Mouse (Mus musculus) kidney, adult 2 months (tissue): ENCODE measurements around the gene Irf2. TPM values are rescaled to one million over a fixed set of nuclear protein-coding genes. Genes with fewer than 3 reads are reported as not detected.

Experiments used
- DNase-seq: peaks from one replicate; pipeline ENCODE4 v3.0.0; 2021
- H3K27ac ChIP-seq: fragments of 200-500 bp; 2 replicates; pipeline ENCODE4 v1.5.1; 2012; ENCODE audit warnings: low read depth, low read length, control low read depth, inconsistent platforms; ENCODE audit not compliant: insufficient read depth
- H3K27me3 ChIP-seq: fragments of 200-500 bp; replicated peaks from 2 replicates; pipeline ENCODE4 v1.6.1; 2012; ENCODE audit warnings: mild to moderate bottlenecking, moderate library complexity, low read length, inconsistent platforms; ENCODE audit not compliant: control insufficient read depth, insufficient read depth
- H3K36me3 ChIP-seq: fragments of 200-500 bp; 2 replicates; pipeline ENCODE4 v1.6.1; 2012; ENCODE audit warnings: mild to moderate bottlenecking, moderate library complexity, low read length, inconsistent platforms; ENCODE audit not compliant: control insufficient read depth, insufficient read depth
- H3K4me1 ChIP-seq: fragments of 200-500 bp; 2 replicates; pipeline ENCODE4 v1.6.1; 2011; ENCODE audit warnings: low read length; ENCODE audit not compliant: control insufficient read depth, insufficient read depth
- H3K4me3 ChIP-seq: fragments of 200-500 bp; 2 replicates; pipeline ENCODE4 v1.5.1; 2011; ENCODE audit warnings: mild to moderate bottlenecking, low read depth, low read length, control low read depth; ENCODE audit not compliant: insufficient read depth
- CTCF ChIP-seq: fragments of 200-500 bp; conservative IDR thresholded peaks from 2 replicates; pipeline ENCODE4 v1.5.1; 2011; ENCODE audit warnings: low read depth, mild to moderate bottlenecking, control low read depth, low read length, moderate library complexity, mixed read lengths; ENCODE audit not compliant: insufficient read depth, insufficient read length
- POLR2A ChIP-seq: fragments of 200-500 bp; IDR thresholded peaks from one replicate; pipeline ENCODE4 v1.6.1; 2011; ENCODE audit warnings: low read depth, low read length, control low read depth
- WGBS: fragments of 180-500 bp; shearing (Covaris S2); methylation state at CpG from one replicate; pipeline ENCODE4 v1.1.7; 2018; 5-methylcytosine and 5-hydroxymethylcytosine counted together
- polyA plus RNA-seq: library from polyadenylated mRNA; depleted of rRNA; stranded (reverse); fragments of >200 nt; gene quantifications from 2 replicates; pipeline ENCODE4 v1.2.3, GENCODE M21; 2012; rRNA removed

Gene Irf2
- polyA plus RNA-seq, result 9.2 and 12.6 TPM in 2 replicates

DNA sequence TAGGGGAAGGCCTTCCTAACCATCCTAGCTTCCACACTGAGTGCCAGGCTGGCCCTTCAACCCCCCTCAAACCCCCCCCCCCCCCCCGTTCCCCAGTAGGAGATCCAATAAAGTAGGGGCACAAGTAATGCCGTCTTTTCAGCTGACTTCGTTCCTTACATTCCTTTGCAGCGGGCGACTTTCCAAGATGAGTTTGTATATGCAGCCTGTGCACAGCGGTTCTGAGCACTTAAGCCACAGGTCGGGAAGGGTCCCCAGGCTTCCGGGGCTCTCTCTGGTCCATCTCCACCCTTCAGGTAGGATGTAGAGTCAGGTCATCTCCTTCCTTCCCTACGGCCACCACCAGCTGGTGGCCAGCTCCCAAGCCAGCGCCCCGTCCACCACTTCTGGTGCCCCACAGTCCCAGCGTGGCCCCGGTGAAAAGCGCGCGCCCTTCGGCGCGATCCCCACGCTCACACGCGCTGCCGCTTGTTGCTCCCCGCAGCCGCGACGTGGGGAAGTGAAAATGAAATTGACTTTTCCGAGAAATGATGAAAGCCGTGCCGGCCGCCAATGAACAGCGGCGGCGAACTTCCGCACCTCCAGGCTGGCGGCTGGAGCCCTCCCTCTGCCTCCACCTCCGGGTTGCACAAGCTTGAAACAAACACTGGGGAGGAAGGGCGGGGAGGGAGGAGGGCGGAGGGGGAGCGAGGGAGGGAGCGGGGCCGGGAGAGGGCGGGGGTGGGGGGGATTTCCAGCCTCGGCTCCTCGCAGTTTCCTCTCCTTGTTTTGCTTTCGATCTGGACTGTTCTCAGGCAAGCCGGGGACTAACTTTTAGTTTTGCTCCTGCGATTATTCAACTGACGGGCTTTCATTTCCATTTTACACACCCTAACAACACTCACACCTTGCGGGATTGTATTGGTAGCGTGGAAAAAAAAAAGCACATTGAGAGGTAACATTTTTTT, at the start of gene Irf2:
TSS of gene Irf2 (plus strand) at position 730 of the 947 bp plus-strand sequence.
- peak within 1 kb of the TSS; percentile 85 for H3K4me3 ChIP-seq
- no peaks in the 10 kb centered on the region for H3K36me3 ChIP-seq
- TF ChIP-seq POLR2A (peak; percentile 41), CTCF (no peak)
- H3K27ac ChIP-seq, result peak within 1 kb of the TSS; percentile 98
- no peaks in the 10 kb centered on the region for H3K27me3 ChIP-seq
- DNase-seq, result peak; percentile 96
- under 1% methylated on average over 50 of the region's 51 CpGs for WGBS
- H3K4me1 ChIP-seq, result no peaks in the 10 kb centered on the region; the same call in 1 of the 2 replicates

DNA sequence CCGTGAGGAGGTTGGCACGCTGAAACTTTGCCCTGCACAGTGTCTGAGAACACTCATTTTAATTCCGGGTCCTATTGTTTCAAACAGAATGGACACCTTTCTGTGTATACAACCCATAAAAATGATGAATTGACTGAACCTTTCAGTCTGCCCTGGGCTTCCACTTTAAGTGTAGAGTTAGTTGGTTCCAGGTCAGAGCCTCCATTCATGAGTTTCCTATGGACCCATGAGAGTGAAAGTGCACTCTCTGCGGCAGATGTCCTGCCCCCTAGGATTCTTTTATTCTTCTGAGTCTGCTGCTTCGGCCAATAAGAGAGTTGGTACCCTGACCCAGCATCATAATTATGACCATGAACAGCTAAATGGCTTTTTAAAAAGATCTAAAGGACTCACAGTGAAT, 49.4 kb upstream of the Irf2 start:
- Histone ChIP-seq H3K4me3 (no peak overlapping the region), H3K27me3 (no peaks in the 10 kb centered on the region; the same call in 1 of the 2 replicates), H3K36me3 (no peaks in the 10 kb centered on the region), H3K4me1 (no peaks in the 10 kb centered on the region; the same call in 1 of the 2 replicates), H3K27ac (no peak overlapping the region)
- no peak for DNase-seq
- 31% methylated on average over 5 of the region's 5 CpGs for WGBS
- no peak for TF ChIP-seq CTCF
- TF ChIP-seq POLR2A, result no peak

DNA sequence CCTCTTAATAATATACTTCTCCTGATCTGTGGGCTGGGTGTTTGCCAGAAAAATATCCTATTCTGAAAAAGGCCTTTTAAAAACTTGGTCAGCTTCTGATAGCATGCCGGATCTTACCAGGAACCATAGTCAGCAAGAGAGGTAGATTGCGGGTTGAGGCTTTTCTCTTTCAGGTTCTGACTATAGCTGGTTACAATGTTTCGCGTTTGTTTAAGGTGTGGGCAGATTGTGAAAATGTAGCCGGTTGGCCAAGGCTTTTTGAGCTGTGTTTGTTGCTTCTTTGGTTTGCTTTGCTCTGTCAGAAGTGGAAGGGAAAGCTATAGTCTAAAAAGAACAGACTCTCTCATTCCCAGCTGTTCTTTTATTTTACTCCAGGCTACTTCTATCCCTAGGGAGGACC, 49.0 kb upstream of the Irf2 start:
- DNase-seq, result no peak
- no peaks in the 10 kb centered on the region for H3K36me3 ChIP-seq
- H3K27me3 ChIP-seq, result no peaks in the 10 kb centered on the region; the same call in 1 of the 2 replicates
- H3K27ac ChIP-seq, result no peak overlapping the region
- TF ChIP-seq CTCF (no peak), POLR2A (no peak)
- no peaks in the 10 kb centered on the region; the same call in 1 of the 2 replicates for H3K4me1 ChIP-seq
- H3K4me3 ChIP-seq, result no peak overlapping the region
- WGBS, result 86% methylated on average over 5 of the region's 5 CpGs

DNA sequence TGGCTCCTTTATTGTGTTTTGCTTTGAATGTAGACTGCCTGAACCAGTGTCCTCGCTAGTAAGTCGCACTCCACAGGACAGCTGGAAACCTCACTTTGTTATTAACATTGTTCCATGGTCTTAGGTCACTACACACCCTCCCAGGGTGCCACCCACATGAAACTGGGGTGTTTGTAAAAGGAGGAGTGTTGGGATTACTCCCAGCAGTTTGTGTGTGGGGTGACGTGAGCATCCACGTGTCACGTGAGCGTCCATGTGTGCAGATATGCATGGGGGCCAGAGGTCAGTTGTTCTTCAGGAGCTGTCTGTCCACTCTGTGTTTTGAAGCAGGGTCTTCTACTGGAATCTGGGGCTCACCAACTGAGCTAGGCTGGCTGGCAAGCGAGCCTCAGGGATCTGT, 48.2 kb upstream of the Irf2 start:
- Histone ChIP-seq H3K4me1 (no peaks in the 10 kb centered on the region; the same call in 1 of the 2 replicates), H3K27me3 (no peaks in the 10 kb centered on the region; the same call in 1 of the 2 replicates), H3K27ac (no peak overlapping the region), H3K36me3 (no peaks in the 10 kb centered on the region), H3K4me3 (no peak overlapping the region)
- peak; percentile 14 for DNase-seq
- TF ChIP-seq CTCF, result no peak
- no peak for TF ChIP-seq POLR2A
- WGBS, result 57% methylated on average over 7 of the region's 7 CpGs

DNA sequence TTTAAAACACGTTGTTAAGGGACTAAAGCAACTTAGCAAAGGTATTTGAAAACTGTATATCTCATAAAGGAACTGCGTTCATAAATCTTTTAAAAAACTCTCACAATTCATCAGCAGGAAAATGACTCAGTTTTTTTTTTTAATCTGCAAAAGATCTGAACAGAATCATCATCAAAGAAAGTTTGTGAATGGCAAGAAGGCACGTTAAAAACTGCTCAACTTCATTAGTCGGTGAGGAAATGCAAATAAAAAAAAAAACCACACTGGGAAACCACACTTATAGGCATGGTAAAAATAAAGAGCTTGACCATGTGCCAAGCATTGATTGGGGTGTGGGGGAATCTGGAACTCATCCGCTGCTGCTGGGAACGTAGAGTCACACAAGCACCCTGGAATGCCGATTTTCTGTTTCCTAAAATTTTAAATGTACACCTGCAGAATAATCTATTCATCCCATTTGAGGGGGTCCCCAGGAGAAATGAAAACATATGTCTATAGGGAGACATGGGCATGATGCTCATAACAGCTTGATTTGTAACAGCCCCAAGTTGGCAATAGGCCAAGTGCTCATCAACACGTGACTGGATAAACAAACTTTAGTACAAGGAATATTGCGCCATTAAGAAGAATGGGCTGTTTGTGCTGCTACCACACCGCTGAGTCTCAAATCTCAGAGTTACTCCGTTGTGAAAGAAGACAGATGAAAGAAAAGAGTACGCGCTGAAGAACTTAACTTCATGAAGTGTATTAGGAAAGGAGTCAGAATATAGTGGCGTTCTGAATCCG, 43.1 kb upstream of the Irf2 start:
- no peak for DNase-seq
- no peaks in the 10 kb centered on the region; the same call in 1 of the 2 replicates for H3K27me3 ChIP-seq
- WGBS, result 58% methylated on average over 15 of the region's 15 CpGs

DNA sequence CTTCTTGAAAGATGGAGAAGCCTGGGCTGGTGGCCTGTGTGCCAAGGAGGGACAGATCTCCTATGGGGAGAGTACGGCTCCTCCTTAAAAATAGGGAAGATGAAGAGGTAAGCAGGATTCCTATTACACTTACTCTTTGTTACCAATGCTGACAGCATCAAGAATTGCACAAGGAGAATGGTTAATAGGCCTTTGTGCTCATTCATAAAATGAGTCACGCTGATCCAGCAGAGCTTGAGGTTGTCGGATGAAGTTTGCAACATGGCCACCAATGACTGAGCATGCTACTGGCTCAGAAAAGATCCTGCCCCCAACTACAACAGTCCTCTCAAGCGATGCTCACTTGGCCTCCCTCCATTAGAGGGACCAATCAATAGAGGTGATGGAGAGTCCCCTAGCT, 42.0 kb upstream of the Irf2 start:
- H3K27ac ChIP-seq, result no peak overlapping the region
- no peaks in the 10 kb centered on the region; the same call in 1 of the 2 replicates for H3K27me3 ChIP-seq
- no peaks in the 10 kb centered on the region for H3K4me1 ChIP-seq
- TF ChIP-seq CTCF, result no peak
- TF ChIP-seq POLR2A, result no peak
- no peaks in the 10 kb centered on the region for H3K36me3 ChIP-seq
- DNase-seq, result no peak
- 95% methylated on average over 4 of the region's 4 CpGs for WGBS
- no peak overlapping the region for H3K4me3 ChIP-seq

More for the DNA sequence above, 43.1 kb upstream of the Irf2 start:
- Histone ChIP-seq H3K4me3 (no peak overlapping the region), H3K36me3 (no peaks in the 10 kb centered on the region), H3K4me1 (no peaks in the 10 kb centered on the region), H3K27ac (no peak overlapping the region)
- no peak for TF ChIP-seq CTCF
